Mouse (Mus musculus): ENCODE data around the gene Atf6b. TPM values are rescaled to one million over a fixed set of nuclear protein-coding genes. Genes with fewer than 3 reads are reported as not detected.

Gene Atf6b
- total RNA-seq, 1 experiment from 2014 or later = 23.4 TPM

GRCm38 (mm10) chr17:34624981-34625380, 22.0 kb upstream of the Atf6b start:
- no peak for ATAC-seq (replicated peaks; ENCODE audit: insufficient number of reproducible peaks, low FRiP score, low TSS enrichment, poor library complexity, severe bottlenecking)

- no peak for ATAC-seq (replicated peaks; ENCODE audit: insufficient number of reproducible peaks, low FRiP score, low TSS enrichment, poor library complexity, severe bottlenecking)
These were observed 20.7 kb upstream of the Atf6b start for GRCm38 (mm10) chr17:34626062-34626772.

DNA sequence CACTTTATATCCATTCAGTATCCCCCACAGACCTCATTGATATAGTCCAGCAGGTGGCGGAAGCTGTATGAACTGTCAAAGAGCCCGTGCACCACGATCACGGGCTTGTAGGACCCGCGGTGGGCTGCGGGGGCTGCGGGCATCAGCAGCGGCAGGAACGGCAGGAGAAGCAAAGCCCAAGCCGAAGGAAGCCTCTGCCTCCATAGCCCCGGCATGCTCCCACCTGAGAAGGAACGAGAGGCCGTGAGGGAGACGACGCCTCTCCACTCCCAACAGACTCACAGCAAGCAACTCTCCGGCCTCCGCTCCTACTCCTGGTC, 20.2 kb upstream of the Atf6b start:
- no peak for ATAC-seq (replicated peaks; ENCODE audit: insufficient number of reproducible peaks, low FRiP score, low TSS enrichment, poor library complexity, severe bottlenecking)

DNA sequence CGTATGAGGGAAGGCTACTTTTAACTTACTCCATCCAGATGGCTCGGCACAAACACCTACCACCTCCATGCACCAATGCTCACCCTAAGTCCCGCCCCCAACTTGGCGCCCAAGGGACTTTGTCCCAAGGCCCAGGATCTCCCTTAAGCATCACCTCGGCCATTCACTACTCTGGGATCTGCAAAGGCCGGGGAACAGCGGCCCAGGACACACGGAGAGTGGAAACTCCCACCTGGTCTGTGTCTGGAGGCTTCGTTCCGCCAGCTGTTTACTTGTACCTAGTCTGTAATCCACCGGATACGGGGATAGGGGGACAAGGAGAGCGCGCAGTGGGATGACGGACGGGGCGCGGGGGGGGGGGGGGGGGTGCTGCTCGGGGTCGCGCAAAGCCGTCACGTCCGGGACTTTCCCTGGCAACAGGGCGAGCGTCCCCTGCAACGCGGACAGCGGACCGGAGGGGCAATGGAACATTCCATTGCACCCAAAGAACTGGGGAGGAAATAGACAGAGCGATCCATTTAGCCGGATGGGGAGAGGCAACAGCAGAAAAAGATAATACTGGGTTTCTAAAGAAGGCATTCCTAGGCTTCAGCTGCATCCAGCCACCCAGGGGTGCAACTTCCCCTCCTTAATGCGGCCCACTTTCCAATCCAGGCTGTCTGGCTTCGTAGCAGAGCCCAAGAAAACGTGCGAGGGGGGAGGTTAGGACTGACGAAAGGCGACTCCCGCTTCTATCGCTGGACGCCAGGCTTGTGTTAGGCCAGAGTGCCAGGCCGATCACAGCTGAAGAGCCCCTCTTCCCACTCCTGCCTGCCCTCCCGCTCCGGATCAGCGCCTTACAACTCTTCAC, 19.6 kb upstream of the Atf6b start:
- peak; percentile 28; the same call in 1 of the 2 replicates for ATAC-seq (replicated peaks; ENCODE audit: insufficient number of reproducible peaks, low FRiP score, low TSS enrichment, poor library complexity, severe bottlenecking)

- no peak for ATAC-seq (replicated peaks; ENCODE audit: insufficient number of reproducible peaks, low FRiP score, low TSS enrichment, poor library complexity, severe bottlenecking)
These were observed 18.9 kb upstream of the Atf6b start, which contains the start of gene Ppt2 for GRCm38 (mm10) chr17:34627943-34628643. Gene Ppt2 (minus strand): TSS chr17:34628510.

GRCm38 (mm10) chr17:34628644-34628967, 18.3 kb upstream of the Atf6b start:
- ATAC-seq (replicated peaks; ENCODE audit: insufficient number of reproducible peaks, low FRiP score, low TSS enrichment, poor library complexity, severe bottlenecking) = no peak

GRCm38 (mm10) chr17:34629221-34629751, 17.7 kb upstream of the Atf6b start, which contains the start of gene Prrt1:
Gene Prrt1 (plus strand): TSS chr17:34629533.
- no peak for ATAC-seq (replicated peaks; ENCODE audit: insufficient number of reproducible peaks, low FRiP score, low TSS enrichment, poor library complexity, severe bottlenecking)

DNA sequence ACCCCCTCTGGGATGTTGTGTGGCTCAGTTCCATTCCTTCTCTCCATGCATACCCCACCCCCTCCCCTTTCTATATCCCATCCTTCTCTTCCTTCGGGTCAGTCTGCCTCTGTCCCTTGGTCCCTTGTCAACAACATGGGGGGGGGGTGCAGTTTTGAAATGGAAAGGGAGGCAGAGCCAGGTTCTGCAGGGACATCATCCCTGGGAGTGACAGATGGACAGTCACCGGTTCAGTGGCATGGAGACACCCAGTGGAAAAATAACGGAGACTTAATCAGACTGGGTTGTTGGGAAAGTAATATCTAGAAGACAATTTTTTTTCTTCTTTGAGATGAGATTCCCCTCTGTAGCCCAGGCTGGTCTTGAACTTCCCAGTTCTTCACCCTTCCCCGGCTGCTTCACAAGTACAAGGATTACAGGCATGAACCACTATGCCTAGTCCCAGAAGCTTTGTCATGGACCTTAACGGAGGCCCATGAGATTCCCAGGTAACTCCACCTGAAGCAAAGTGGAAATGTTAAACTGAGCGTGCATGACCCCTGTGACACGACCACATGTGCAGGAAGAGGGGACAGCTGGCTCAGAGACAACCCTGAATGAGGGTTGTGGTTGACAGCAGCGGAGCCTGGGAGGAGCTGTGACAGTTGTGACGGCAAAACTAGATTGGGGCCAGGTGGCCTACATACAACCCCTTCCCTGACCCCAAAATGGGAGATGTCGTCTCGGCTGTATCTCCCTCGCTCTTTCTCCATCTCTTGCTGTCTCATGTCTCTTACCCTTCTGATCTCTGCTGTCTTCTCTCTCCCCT, 16.9 kb upstream of the Atf6b start:
- no peak for ATAC-seq (replicated peaks; ENCODE audit: insufficient number of reproducible peaks, low FRiP score, low TSS enrichment, poor library complexity, severe bottlenecking)

DNA sequence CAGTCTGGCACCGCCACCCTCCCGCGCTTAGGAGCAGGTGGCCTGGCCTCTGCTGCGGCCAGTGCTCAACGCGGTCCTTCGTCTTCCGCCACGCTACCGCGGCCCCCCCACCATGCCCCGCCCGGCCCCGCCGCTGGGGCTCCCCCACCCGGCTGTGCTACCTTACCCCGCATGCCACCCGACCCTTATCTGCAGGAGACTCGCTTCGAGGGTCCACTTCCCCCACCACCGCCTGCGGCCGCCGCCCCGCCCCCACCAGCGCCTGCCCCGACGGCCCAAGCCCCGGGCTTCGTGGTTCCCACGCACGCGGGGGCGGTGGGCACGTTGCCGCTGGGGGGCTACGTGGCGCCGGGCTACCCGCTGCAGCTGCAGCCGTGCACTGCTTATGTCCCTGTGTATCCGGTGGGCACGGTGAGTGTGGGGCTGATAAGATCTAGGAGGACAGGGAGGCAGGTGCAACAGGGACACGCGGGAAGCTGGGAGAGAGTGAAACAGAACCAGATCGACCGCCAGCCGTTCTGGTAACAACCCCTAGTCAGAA, 16.1 kb upstream of the Atf6b start:
- no peak for ATAC-seq (replicated peaks; ENCODE audit: insufficient number of reproducible peaks, low FRiP score, low TSS enrichment, poor library complexity, severe bottlenecking)

GRCm38 (mm10) chr17:34631647-34632046, 15.3 kb upstream of the Atf6b start:
- ATAC-seq (replicated peaks; ENCODE audit: insufficient number of reproducible peaks, low FRiP score, low TSS enrichment, poor library complexity, severe bottlenecking) = no peak

DNA sequence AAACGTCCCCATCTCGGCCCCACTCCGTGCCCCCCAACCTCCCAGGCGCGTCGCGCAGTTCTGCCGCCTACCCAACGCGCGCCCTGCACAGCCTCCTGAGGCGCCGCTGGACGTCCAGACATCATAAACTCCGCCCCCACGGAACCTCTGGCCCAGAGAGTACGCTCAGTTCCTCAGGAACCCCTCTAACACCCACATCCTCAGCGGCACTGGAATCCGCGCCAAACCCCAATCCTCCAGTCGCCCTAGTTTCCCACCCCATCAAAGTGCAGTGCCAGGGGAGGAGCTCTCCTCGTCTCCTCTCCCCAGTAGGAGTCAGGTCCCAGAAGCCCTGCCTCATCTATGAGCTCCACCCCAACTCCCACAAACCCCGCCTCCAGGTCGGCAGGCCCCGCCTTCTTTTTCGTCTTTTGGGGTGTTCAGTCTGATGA, 14.7 kb upstream of the Atf6b start:
- ATAC-seq (replicated peaks; ENCODE audit: insufficient number of reproducible peaks, low FRiP score, low TSS enrichment, poor library complexity, severe bottlenecking) = peak; percentile 87

- no peak for ATAC-seq (replicated peaks; ENCODE audit: insufficient number of reproducible peaks, low FRiP score, low TSS enrichment, poor library complexity, severe bottlenecking)
These were observed 11.3 kb upstream of the Atf6b start for GRCm38 (mm10) chr17:34635671-34636070.

DNA sequence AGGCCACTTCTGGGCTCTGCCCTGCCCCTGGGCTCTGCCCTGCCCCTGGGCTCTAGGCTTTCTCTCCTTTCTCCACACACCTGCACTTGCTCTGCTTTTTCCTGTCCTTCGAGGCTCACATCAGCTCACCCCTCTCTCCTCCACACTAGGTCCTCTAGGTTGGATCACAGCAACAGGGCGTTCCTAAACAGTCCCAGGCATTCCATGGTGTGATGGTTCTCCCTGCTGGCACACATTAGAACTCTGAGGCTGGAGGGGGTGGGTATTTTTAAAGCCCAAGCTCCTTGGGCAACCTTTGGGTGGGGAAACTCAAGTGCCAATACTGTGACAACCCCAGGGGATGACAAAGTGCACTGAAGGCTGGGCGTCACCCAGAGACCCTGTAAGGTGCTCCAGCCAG, 9.5 kb upstream of the Atf6b start:
- ATAC-seq (replicated peaks; ENCODE audit: insufficient number of reproducible peaks, low FRiP score, low TSS enrichment, poor library complexity, severe bottlenecking) = no peak

DNA sequence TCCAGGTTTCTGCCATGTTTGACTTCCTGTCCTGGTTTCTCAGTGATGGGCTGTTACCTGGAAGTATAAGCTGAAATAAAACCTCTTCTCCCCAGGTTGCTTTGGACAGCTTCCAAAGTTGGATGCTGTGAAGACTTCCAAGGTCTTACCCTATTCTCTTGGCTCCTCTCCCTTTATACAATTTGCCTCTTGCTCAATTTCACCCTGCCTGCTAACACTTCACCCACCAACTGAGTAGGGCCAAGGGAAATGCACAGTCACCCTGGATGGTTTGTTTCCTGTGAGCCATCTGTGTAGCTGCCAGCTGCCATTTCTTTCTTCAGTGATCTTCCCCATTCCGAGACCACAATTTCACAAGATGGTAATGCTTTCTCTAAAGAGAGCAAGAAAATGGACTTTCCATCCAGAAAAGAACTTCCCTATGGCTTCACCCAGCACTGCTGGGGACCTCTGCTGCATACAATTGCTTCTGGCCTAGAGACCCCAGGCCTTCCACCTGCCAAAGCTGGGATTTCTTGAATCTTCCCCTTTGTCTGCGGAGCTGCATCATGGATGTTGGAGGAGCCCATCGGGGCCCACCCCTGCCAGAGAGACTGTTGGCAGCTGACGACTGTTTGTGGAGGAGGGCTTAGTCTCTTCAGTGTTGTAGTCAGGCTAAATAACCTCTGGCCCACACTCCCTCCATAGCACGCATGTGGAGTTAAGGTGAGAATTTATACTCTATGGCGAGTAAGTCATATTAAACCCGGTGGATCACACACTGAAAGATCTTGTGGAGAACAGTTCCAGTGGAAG, 7.3 kb upstream of the Atf6b start:
- ATAC-seq (replicated peaks; ENCODE audit: insufficient number of reproducible peaks, low FRiP score, low TSS enrichment, poor library complexity, severe bottlenecking) = peak; percentile 90

DNA sequence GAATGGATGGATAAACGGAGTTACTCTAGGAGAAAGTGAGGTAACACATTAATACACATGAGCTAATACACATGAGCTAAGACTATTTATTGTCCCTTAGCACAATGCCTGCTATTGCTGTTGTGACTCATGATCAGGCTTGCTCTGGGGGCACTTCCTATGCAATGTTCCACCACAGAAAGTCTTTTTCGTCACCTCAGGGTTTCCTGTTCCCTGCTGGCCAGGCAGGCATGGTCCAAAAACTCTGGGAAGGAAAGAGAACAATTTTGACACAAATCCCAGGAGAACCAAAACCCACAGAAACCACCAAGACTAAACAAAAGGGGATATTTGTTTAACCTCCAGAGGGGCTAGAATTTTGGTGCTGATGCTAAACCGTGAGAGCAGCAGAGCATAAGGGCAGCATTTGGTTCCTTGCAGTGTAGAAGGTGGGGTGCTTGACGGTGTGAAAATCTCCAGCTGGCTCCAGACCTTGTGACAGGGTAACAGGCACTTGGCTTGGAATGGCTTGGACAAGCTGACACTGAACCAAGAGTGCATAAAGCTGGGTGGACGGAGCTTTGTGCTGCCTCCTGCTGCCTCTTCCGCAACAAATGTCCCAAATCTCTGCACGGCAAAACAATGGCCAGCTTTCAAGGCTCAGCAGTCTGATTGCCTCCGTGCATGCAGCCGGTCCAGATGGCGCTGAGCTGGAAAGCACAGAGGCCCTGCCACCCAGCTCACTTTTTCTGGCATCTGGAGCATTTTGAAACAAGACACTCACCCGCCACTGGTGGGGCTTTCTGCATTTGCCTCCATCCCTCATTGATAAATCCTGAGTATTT, 6.0 kb upstream of the Atf6b start:
- no peak for ATAC-seq (replicated peaks; ENCODE audit: insufficient number of reproducible peaks, low FRiP score, low TSS enrichment, poor library complexity, severe bottlenecking)

DNA sequence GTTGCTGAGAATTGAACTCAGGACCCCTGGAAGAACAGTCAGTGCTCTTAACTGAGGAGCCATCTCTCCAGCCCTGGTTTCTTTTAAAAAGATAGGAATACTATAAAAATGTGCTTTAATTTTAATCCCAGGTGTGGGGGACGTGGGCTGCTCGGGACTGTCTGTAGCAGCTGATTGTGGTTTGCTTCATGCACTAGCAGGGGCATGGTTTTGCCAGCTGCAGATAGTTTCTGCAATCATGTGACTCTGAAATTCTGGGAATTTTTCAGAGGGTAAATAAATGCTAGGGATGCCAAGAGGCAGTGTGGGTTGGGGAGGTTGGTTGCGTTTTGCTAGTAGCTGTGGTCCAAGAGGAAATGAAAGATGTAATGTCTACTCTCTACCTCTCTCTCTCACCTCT, 5.0 kb upstream of the Atf6b start:
- no peak for ATAC-seq (replicated peaks; ENCODE audit: insufficient number of reproducible peaks, low FRiP score, low TSS enrichment, poor library complexity, severe bottlenecking)

GRCm38 (mm10) chr17:34643379-34643778, 3.6 kb upstream of the Atf6b start:
- ATAC-seq (replicated peaks; ENCODE audit: insufficient number of reproducible peaks, low FRiP score, low TSS enrichment, poor library complexity, severe bottlenecking) = no peak
